In genomic region chr15:98096957-98097356, GRCm38 (mm10) we compare ENCODE assay signal across 11 mouse cellular contexts. TPM values are rescaled to one million over a fixed set of nuclear protein-coding genes. Genes with fewer than 3 reads are reported as not detected.
DNase-seq lines count a peak whose midpoint lies in the region; ATAC-seq and TF ChIP-seq lines count a peak whose summit lies in the region.
"Had no signal": no experiment of that assay in that cellular context is flagged by ENCODE, and none has a peak within 500 bp of the region (broad histone marks: within the 10 kb centered on the region; RNA-seq: fewer than 3 reads in every experiment).

No protein-coding gene starts in this region.

- no peak overlapping the region for H3K27ac ChIP-seq in gastrocnemius, adult 2 months
- no peak overlapping the region for H3K27ac ChIP-seq in lung, embryonic 14.5 days (ENCODE audit: low read depth)
- H3K27ac ChIP-seq in MEL (ENCODE audit: control insufficient read depth, low read depth, low read length) = no peak overlapping the region
- H3K27ac ChIP-seq: limb, embryonic 13.5 days; stomach, embryonic 15.5 days had no signal

- no peaks in the 10 kb centered on the region for H3K36me3 ChIP-seq in lung, embryonic 14.5 days (ENCODE audit: insufficient read depth)
- peaks cover 8 to 14% of the 10 kb centered on the region in 2 experiments for H3K36me3 ChIP-seq in MEL (ENCODE audit: control insufficient read depth in 1 of 2, insufficient read depth in 2 of 2, low read length in 2 of 2)
- H3K36me3 ChIP-seq: limb, embryonic 13.5 days; stomach, embryonic 15.5 days had no signal

- H3K4me2 ChIP-seq in lung, embryonic 14.5 days = no peak overlapping the region
- H3K4me2 ChIP-seq: limb, embryonic 13.5 days; stomach, embryonic 15.5 days had no signal

- H3K79me2 ChIP-seq in MEL (ENCODE audit: control insufficient read depth, insufficient read depth, low read length, poor library complexity) = peaks cover 23% of the 10 kb centered on the region

- H3K4me1 ChIP-seq in lung, embryonic 14.5 days (ENCODE audit: insufficient read depth) = peaks cover 1% of the 10 kb centered on the region; the same call in 1 of the 2 replicates
- H3K4me1 ChIP-seq in MEL (ENCODE audit: control insufficient read depth in 1 of 2, insufficient read depth in 2 of 2, low read length in 2 of 2) = peaks cover 0 to 3% of the 10 kb centered on the region in 2 experiments; a peak in 1 of 4 replicates
- H3K4me1 ChIP-seq: stomach, embryonic 15.5 days had no signal

- no peak for TF ChIP-seq EP300 in MEL (IDR thresholded peaks at IDR 0.05; ENCODE audit: low read depth in 1 of 2, low read length in 2 of 2)

- peak; percentile 32; the same call in 1 of the 2 replicates for TF ChIP-seq CTCF in gastrocnemius, adult 2 months (IDR thresholded peaks at IDR 0.05)
- TF ChIP-seq CTCF in lung, embryonic 14.5 days (IDR thresholded peaks at IDR 0.05; ENCODE audit: low read depth) = peak; percentile 48
- TF ChIP-seq CTCF in MEL (IDR thresholded peaks at IDR 0.05 in 2 of 3, conservative IDR thresholded peaks at IDR 0.05 in 1 of 3; ENCODE audit: control insufficient read depth in 1 of 3, insufficient read depth in 1 of 3, low read depth in 2 of 3, low read length in 3 of 3, poor library complexity in 1 of 3, severe bottlenecking in 1 of 3) = peak; percentile 75 to 89 (median 83)

- no peak for ATAC-seq in lung, embryonic 14.5 days (ENCODE audit: insufficient read depth)

- H3K4me3 ChIP-seq in gastrocnemius, adult 2 months = no peak overlapping the region
- H3K4me3 ChIP-seq in lung, embryonic 14.5 days (ENCODE audit: low read depth, low read length) = no peak overlapping the region
- H3K4me3 ChIP-seq in MEL (ENCODE audit: control insufficient read depth in 1 of 2, insufficient read depth in 1 of 2, low read depth in 2 of 2, low read length in 2 of 2) = no peak overlapping the region
- H3K4me3 ChIP-seq: limb, embryonic 13.5 days; stomach, embryonic 15.5 days had no signal

- no peak for DNase-seq in gastrocnemius, adult 2 months
- DNase-seq in gastrocnemius, postnatal 10 days = no peak
- no peak for DNase-seq in lung, embryonic 14.5 days
- no peak for DNase-seq in lung, postnatal 25 days (ENCODE audit: low spot score)
- peak; percentile 79 for DNase-seq in MEL (ENCODE audit: low read depth, low spot score)
- peak; percentile 16 for DNase-seq in mesoderm, embryonic 11.5 days (ENCODE audit: low read depth, low spot score)
- DNase-seq in urinary bladder, postnatal 14 days (ENCODE audit: low spot score) = no peak
- no peak for DNase-seq in gastrocnemius, adult 18-20 months (ENCODE audit: low spot score)
- DNase-seq: embryo, embryonic 11 days had no signal

- intact Hi-C loops in gastrocnemius, adult 2 months (cut with DNase I) = no loop called here

- H3K9me3 ChIP-seq in lung, embryonic 14.5 days (ENCODE audit: low read depth, low read length) = no peaks in the 10 kb centered on the region
- no peaks in the 10 kb centered on the region for H3K9me3 ChIP-seq in MEL (replicated peaks; ENCODE audit: insufficient read depth, low read length)
- H3K9me3 ChIP-seq: limb, embryonic 13.5 days; stomach, embryonic 15.5 days had no signal

- WGBS in lung, embryonic 14.5 days = 49% methylated on average over 3 of the region's 3 CpGs

- no peaks in the 10 kb centered on the region for H3K27me3 ChIP-seq in lung, embryonic 14.5 days (ENCODE audit: insufficient read depth, low read length)
- no peaks in the 10 kb centered on the region for H3K27me3 ChIP-seq in MEL (ENCODE audit: control insufficient read depth in 1 of 2, insufficient read depth in 2 of 2, low read length in 2 of 2)
- H3K27me3 ChIP-seq: limb, embryonic 13.5 days; stomach, embryonic 15.5 days had no signal

- no peak overlapping the region for H3K9ac ChIP-seq in lung, embryonic 14.5 days
- no peak overlapping the region for H3K9ac ChIP-seq in MEL (ENCODE audit: control insufficient read depth, low read depth, low read length, poor library complexity, severe bottlenecking)
- H3K9ac ChIP-seq: limb, embryonic 13.5 days; stomach, embryonic 15.5 days had no signal

- TF ChIP-seq POLR2A in MEL (IDR thresholded peaks at IDR 0.05; ENCODE audit: control insufficient read depth in 1 of 2, insufficient read depth in 1 of 2, low read depth in 1 of 2, low read length in 2 of 2, poor library complexity in 1 of 2) = no peak

- peak; percentile 24 for TF ChIP-seq RAD21 in MEL (IDR thresholded peaks at IDR 0.05; ENCODE audit: low read depth, low read length)

TF ChIP-seq in MEL, 35 proteins besides CTCF, POLR2A, EP300 and RAD21:
- peak; percentile 35 for TF ChIP-seq SMC3 (IDR thresholded peaks at IDR 0.05; ENCODE audit: low read depth, low read length)
- peak; percentile 73; the same call in 1 of the 2 replicates for TF ChIP-seq MYC (IDR thresholded peaks at IDR 0.05; ENCODE audit: low read depth, low read length)
- no peak for TF ChIP-seq UBTF (IDR thresholded peaks at IDR 0.05; ENCODE audit: borderline replicate concordance, insufficient read depth, low read depth, low read length)
TF ChIP-seq in MEL: peak in this region for 2.

RNA-seq across cellular contexts. Expression of gene Senp1, which starts 3.4 kb away (rescaled TPM):
- total RNA-seq in gastrocnemius, adult 2 months (2021) = 1 to 10 TPM; 7.4 to 8.5 TPM
- 10 to 100 TPM in 1 of 2 experiments, 1 to 10 TPM in 1; 9.6 to 13.3 TPM for total RNA-seq in gastrocnemius, postnatal 10 days (2021)
- polyA plus RNA-seq in lung, embryonic 14.5 days (2014; fragmentation: Nextera tagmentation; extraction: Ambion mirVana) = 37.8 and 38.0 TPM in 2 replicates
- total RNA-seq in MEL (2012; rRNA removed) = 34.1 and 41.4 TPM in 2 replicates
- polyA plus RNA-seq in MEL (2012; ENCODE audit: insufficient read depth in 1 of 2, insufficient read length in 2 of 2, low read depth in 1 of 2, low replicate concordance in 2 of 2, missing spikeins in 1 of 2) = 10 to 100 TPM in 1 of 2 experiments, not detected in 1; 96.5 TPM
- total RNA-seq in gastrocnemius, adult 18-20 months (2021) = 1 to 10 TPM; 6.1 to 6.3 TPM

RNA-seq across cellular contexts. Expression of gene Pfkm, which starts 4.6 kb away (rescaled TPM):
- total RNA-seq in gastrocnemius, adult 2 months (2021) = 1,000 to 10,000 TPM; 2,669 to 2,908 TPM
- total RNA-seq in gastrocnemius, postnatal 10 days (2021) = 1,000 to 10,000 TPM; 1,073 to 1,245 TPM
- 25.3 and 26.2 TPM in 2 replicates for polyA plus RNA-seq in lung, embryonic 14.5 days (2014; fragmentation: Nextera tagmentation; extraction: Ambion mirVana)
- total RNA-seq in MEL (2012; rRNA removed) = 96.0 and 150 TPM in 2 replicates
- polyA plus RNA-seq in MEL (2012; ENCODE audit: insufficient read depth in 1 of 2, insufficient read length in 2 of 2, low read depth in 1 of 2, low replicate concordance in 2 of 2, missing spikeins in 1 of 2) = 100 to 1,000 TPM in 1 of 2 experiments, not detected in 1; 125 TPM
- total RNA-seq in gastrocnemius, adult 18-20 months (2021) = 1,000 to 10,000 TPM; 2,870 to 2,899 TPM

Comparison
In these comparisons a context has a peak if more than half of its experiments do, and no peak if none do; other contexts are left out.
1. DNase-seq: peak in MEL (single experiment) and mesoderm, embryonic 11.5 days (single experiment); none in gastrocnemius, adult 2 months (single experiment), gastrocnemius, postnatal 10 days (single experiment), lung, embryonic 14.5 days (single experiment), lung, postnatal 25 days (single experiment), urinary bladder, postnatal 14 days (single experiment) and gastrocnemius, adult 18-20 months (single experiment).
2. CTCF ChIP-seq: peak in every context shown above with its lines; median percentile 83 in MEL; 48 in lung, embryonic 14.5 days; 32 in gastrocnemius, adult 2 months.